Mouse (Mus musculus): ENCODE results near the gene S100a4. TPM values are rescaled to one million over a fixed set of nuclear protein-coding genes. Genes with fewer than 3 reads are reported as not detected.
A peak's percentile ranks its signal among the peaks of the same experiment; 100 is the strongest.

The S100a4 gene
- polyA plus RNA-seq, 1 experiment: 454 TPM

- Histone ChIP-seq H3K4me1 (ENCODE audit: control insufficient read depth, insufficient read depth, low read length) (peaks cover 28% of the 10 kb centered on the region), H3K27ac (ENCODE audit: insufficient read depth, low read length) (no peak overlapping the region), H3K4me3 (ENCODE audit: insufficient read depth, low read length) (no peak overlapping the region)
- TF ChIP-seq POLR2A (IDR thresholded peaks at IDR 0.05; ENCODE audit: low read depth, low read length) (no peak; the same call in 1 of the 2 replicates), CTCF (IDR thresholded peaks at IDR 0.05; ENCODE audit: borderline replicate concordance, insufficient read depth, low read length) (no peak)
Measured at GRCm38 (mm10) chr3:90607361-90607760, 3.8 kb downstream of the S100a4 start.

GRCm38 (mm10) chr3:90608223-90608622, 4.7 kb downstream of the S100a4 start, which contains the start of gene S100a5:
TSS of gene S100a5 (plus strand) at chr3:90608523.
- no peak within 1 kb of the TSS for H3K4me3 ChIP-seq (ENCODE audit: insufficient read depth, low read length)
- peaks cover 26% of the 10 kb centered on the region for H3K4me1 ChIP-seq (ENCODE audit: control insufficient read depth, insufficient read depth, low read length)
- H3K27ac ChIP-seq (ENCODE audit: insufficient read depth, low read length): no peak within 1 kb of the TSS
- no peak for TF ChIP-seq POLR2A (IDR thresholded peaks at IDR 0.05; ENCODE audit: low read depth, low read length)
- no peak for TF ChIP-seq CTCF (IDR thresholded peaks at IDR 0.05; ENCODE audit: borderline replicate concordance, insufficient read depth, low read length)

- no peak overlapping the region for H3K4me3 ChIP-seq (ENCODE audit: insufficient read depth, low read length)
- no peak for TF ChIP-seq POLR2A (IDR thresholded peaks at IDR 0.05; ENCODE audit: low read depth, low read length)
- no peak for TF ChIP-seq CTCF (IDR thresholded peaks at IDR 0.05; ENCODE audit: borderline replicate concordance, insufficient read depth, low read length)
- no peak overlapping the region for H3K27ac ChIP-seq (ENCODE audit: insufficient read depth, low read length)
- H3K4me1 ChIP-seq (ENCODE audit: control insufficient read depth, insufficient read depth, low read length): peaks cover 23% of the 10 kb centered on the region
Measured at GRCm38 (mm10) chr3:90609102-90609501, 5.5 kb downstream of the S100a4 start.

GRCm38 (mm10) chr3:90611494-90611893, 7.9 kb downstream of the S100a4 start:
- no peak overlapping the region for H3K4me3 ChIP-seq (ENCODE audit: insufficient read depth, low read length)
- TF ChIP-seq CTCF (IDR thresholded peaks at IDR 0.05; ENCODE audit: borderline replicate concordance, insufficient read depth, low read length) (no peak), POLR2A (IDR thresholded peaks at IDR 0.05; ENCODE audit: low read depth, low read length) (no peak)
- peak overlapping the region; percentile 88 for H3K27ac ChIP-seq (ENCODE audit: insufficient read depth, low read length)
- peaks cover 11% of the 10 kb centered on the region; the same call in 1 of the 2 replicates for H3K4me1 ChIP-seq (ENCODE audit: control insufficient read depth, insufficient read depth, low read length)

- peak overlapping the region; percentile 88 for H3K27ac ChIP-seq (ENCODE audit: insufficient read depth, low read length)
- H3K4me3 ChIP-seq (ENCODE audit: insufficient read depth, low read length): no peak overlapping the region
- peaks cover 11% of the 10 kb centered on the region; the same call in 1 of the 2 replicates for H3K4me1 ChIP-seq (ENCODE audit: control insufficient read depth, insufficient read depth, low read length)
- TF ChIP-seq CTCF (IDR thresholded peaks at IDR 0.05; ENCODE audit: borderline replicate concordance, insufficient read depth, low read length) (no peak), POLR2A (IDR thresholded peaks at IDR 0.05; ENCODE audit: low read depth, low read length) (peak; percentile 80)
Measured at GRCm38 (mm10) chr3:90612061-90612460, 8.5 kb downstream of the S100a4 start.

- H3K4me3 ChIP-seq (ENCODE audit: insufficient read depth, low read length): peak within 1 kb of the TSS; percentile 92
- TF ChIP-seq POLR2A (IDR thresholded peaks at IDR 0.05; ENCODE audit: low read depth, low read length): peak; percentile 98
- peak; percentile 94; the same call in 1 of the 2 replicates for TF ChIP-seq CTCF (IDR thresholded peaks at IDR 0.05; ENCODE audit: borderline replicate concordance, insufficient read depth, low read length)
- H3K4me1 ChIP-seq (ENCODE audit: control insufficient read depth, insufficient read depth, low read length): 0 out of 2 replicates have a peak, but pooled peaks cover 9% of the 10 kb centered on the region
- peak within 1 kb of the TSS; percentile 88 for H3K27ac ChIP-seq (ENCODE audit: insufficient read depth, low read length)
Measured at GRCm38 (mm10) chr3:90612728-90613291, 9.2 kb downstream of the S100a4 start, which contains the start of gene S100a6. TSS of gene S100a6 (plus strand) at chr3:90612882.

- no peak for TF ChIP-seq CTCF (IDR thresholded peaks at IDR 0.05; ENCODE audit: borderline replicate concordance, insufficient read depth, low read length)
- peak; percentile 50 for TF ChIP-seq POLR2A (IDR thresholded peaks at IDR 0.05; ENCODE audit: low read depth, low read length)
- Histone ChIP-seq H3K27ac (ENCODE audit: insufficient read depth, low read length) (peak overlapping the region; percentile 82), H3K4me1 (ENCODE audit: control insufficient read depth, insufficient read depth, low read length) (0 out of 2 replicates have a peak, but pooled peaks cover 9% of the 10 kb centered on the region), H3K4me3 (ENCODE audit: insufficient read depth, low read length) (peak overlapping the region; percentile 92)
Measured at GRCm38 (mm10) chr3:90613461-90614147, 10.0 kb downstream of the S100a4 start.

GRCm38 (mm10) chr3:90614148-90614530, 10.6 kb downstream of the S100a4 start:
- peak overlapping the region; percentile 92 for H3K4me3 ChIP-seq (ENCODE audit: insufficient read depth, low read length)
- H3K27ac ChIP-seq (ENCODE audit: insufficient read depth, low read length): peak overlapping the region; percentile 82
- 0 out of 2 replicates have a peak, but pooled peaks cover 9% of the 10 kb centered on the region for H3K4me1 ChIP-seq (ENCODE audit: control insufficient read depth, insufficient read depth, low read length)
- TF ChIP-seq POLR2A (IDR thresholded peaks at IDR 0.05; ENCODE audit: low read depth, low read length): peak; percentile 35; the same call in 1 of the 2 replicates
- no peak for TF ChIP-seq CTCF (IDR thresholded peaks at IDR 0.05; ENCODE audit: borderline replicate concordance, insufficient read depth, low read length)

GRCm38 (mm10) chr3:90614611-90615251, 11.2 kb downstream of the S100a4 start:
- Histone ChIP-seq H3K27ac (ENCODE audit: insufficient read depth, low read length) (peak overlapping the region; percentile 82), H3K4me1 (ENCODE audit: control insufficient read depth, insufficient read depth, low read length) (0 out of 2 replicates have a peak, but pooled peaks cover 9% of the 10 kb centered on the region), H3K4me3 (ENCODE audit: insufficient read depth, low read length) (peak overlapping the region; percentile 92)
- TF ChIP-seq CTCF (IDR thresholded peaks at IDR 0.05; ENCODE audit: borderline replicate concordance, insufficient read depth, low read length) (no peak), POLR2A (IDR thresholded peaks at IDR 0.05; ENCODE audit: low read depth, low read length) (peak; percentile 45)

Measured in embryonic fibroblast, embryonic 13.5 days (primary cell).